Mouse (Mus musculus): ENCODE measurements around the gene Ctdspl.

The Ctdspl gene

GRCm38 (mm10) chr9:119060701-119061100 lies 134.4 kb downstream of the Ctdspl start:
- DNase-seq (ENCODE audit: low spot score in 2 of 2): no peak

GRCm38 (mm10) chr9:119063036-119063644 lies 136.9 kb downstream of the Ctdspl start:
- no peak for DNase-seq (ENCODE audit: low spot score in 2 of 2)

GRCm38 (mm10) chr9:119064296-119064695 lies 138.0 kb downstream of the Ctdspl start:
- DNase-seq (ENCODE audit: low spot score in 2 of 2): no peak

GRCm38 (mm10) chr9:119067601-119068000 lies 141.3 kb downstream of the Ctdspl start:
- DNase-seq (ENCODE audit: low spot score in 2 of 2): peak; percentile 33 to 35

- DNase-seq (ENCODE audit: low spot score in 2 of 2): no peak
Measured at GRCm38 (mm10) chr9:119068266-119068665, 142.0 kb downstream of the Ctdspl start.

- DNase-seq (ENCODE audit: low spot score in 2 of 2): no peak
Measured at GRCm38 (mm10) chr9:119070173-119070825, 144.0 kb downstream of the Ctdspl start.

- DNase-seq (ENCODE audit: low spot score in 2 of 2): no peak
Measured at GRCm38 (mm10) chr9:119071786-119072185, 145.5 kb downstream of the Ctdspl start.

- no peak for DNase-seq (ENCODE audit: low spot score in 2 of 2)
Measured at GRCm38 (mm10) chr9:119073184-119073895, 147.1 kb downstream of the Ctdspl start.

- no peak for DNase-seq (ENCODE audit: low spot score in 2 of 2)
Measured at GRCm38 (mm10) chr9:119075685-119076084, 149.4 kb downstream of the Ctdspl start.

- DNase-seq (ENCODE audit: low spot score in 2 of 2): no peak
Measured at GRCm38 (mm10) chr9:119080040-119080675, 153.9 kb downstream of the Ctdspl start.

GRCm38 (mm10) chr9:119082039-119082438 lies 155.8 kb downstream of the Ctdspl start:
- DNase-seq (ENCODE audit: low spot score in 2 of 2): no peak

GRCm38 (mm10) chr9:119082656-119083430 lies 156.6 kb downstream of the Ctdspl start:
- DNase-seq (ENCODE audit: low spot score in 2 of 2): no peak

GRCm38 (mm10) chr9:119083966-119084365 lies 157.7 kb downstream of the Ctdspl start:
- DNase-seq (ENCODE audit: low spot score in 2 of 2): no peak

- DNase-seq (ENCODE audit: low spot score in 2 of 2): no peak
Measured at GRCm38 (mm10) chr9:119086451-119086850, 160.2 kb downstream of the Ctdspl start.

GRCm38 (mm10) chr9:119087309-119087708 lies 161.1 kb downstream of the Ctdspl start:
- no peak for DNase-seq (ENCODE audit: low spot score in 2 of 2)

GRCm38 (mm10) chr9:119088148-119088801 lies 162.0 kb downstream of the Ctdspl start:
- DNase-seq (ENCODE audit: low spot score in 2 of 2): peak; percentile 67 to 71

- DNase-seq (ENCODE audit: low spot score in 2 of 2): no peak
Measured at GRCm38 (mm10) chr9:119089437-119089836, 163.2 kb downstream of the Ctdspl start.

- DNase-seq (ENCODE audit: low spot score in 2 of 2): no peak
Measured at GRCm38 (mm10) chr9:119090462-119090861, 164.2 kb downstream of the Ctdspl start.

- no peak for DNase-seq (ENCODE audit: low spot score in 2 of 2)
Measured at GRCm38 (mm10) chr9:119091581-119092310, 165.5 kb downstream of the Ctdspl start.
